Mouse (Mus musculus) small intestine, adult 2 months (tissue): ENCODE data around the gene Gsc2. TPM values are rescaled to one million over a fixed set of nuclear protein-coding genes. Genes with fewer than 3 reads are reported as not detected.

Experiments used
- H3K27ac ChIP-seq: fragments of 200-500 bp; 2 replicates; pipeline ENCODE4 v1.5.1; 2012; ENCODE audit warnings: low read depth, low read length, control low read depth, inconsistent platforms; ENCODE audit not compliant: insufficient read depth
- H3K27me3 ChIP-seq: fragments of 200-500 bp; 2 replicates; pipeline ENCODE4 v1.6.1; 2012; ENCODE audit warnings: mild to moderate bottlenecking, moderate library complexity, low read length, inconsistent platforms; ENCODE audit not compliant: control insufficient read depth, insufficient read depth
- H3K36me3 ChIP-seq: fragments of 200-500 bp; 2 replicates; pipeline ENCODE4 v1.6.1; 2012; ENCODE audit warnings: mild to moderate bottlenecking, low read length, control low read depth, inconsistent platforms; ENCODE audit not compliant: control insufficient read depth, insufficient read depth
- H3K4me1 ChIP-seq: fragments of 200-500 bp; 2 replicates; pipeline ENCODE4 v1.6.1; 2012; ENCODE audit warnings: low read length, inconsistent platforms, mixed read lengths; ENCODE audit not compliant: control insufficient read depth, insufficient read depth, insufficient read length
- H3K4me3 ChIP-seq: fragments of 200-500 bp; 2 replicates; pipeline ENCODE4 v1.5.1; 2012; ENCODE audit warnings: low read depth, mild to moderate bottlenecking, control low read depth, inconsistent platforms, low read length, moderate library complexity
- CTCF ChIP-seq: fragments of 200-500 bp; IDR thresholded peaks from 2 replicates; pipeline ENCODE4 v1.5.1; 2012; ENCODE audit warnings: low read depth, mild to moderate bottlenecking, control low read depth, inconsistent platforms, low read length, moderate library complexity, mixed read lengths; ENCODE audit not compliant: insufficient replicate concordance, insufficient read length; ENCODE audit errors: extremely low read depth
- POLR2A ChIP-seq: fragments of 200-500 bp; IDR thresholded peaks from 2 replicates; pipeline ENCODE4 v1.6.1; 2012; ENCODE audit warnings: low read depth, mild to moderate bottlenecking, control low read depth, inconsistent platforms, low read length, moderate library complexity
- WGBS: fragments of 180-500 bp; shearing (Covaris S2); methylation state at CpG from one replicate; pipeline ENCODE4 v1.1.7; 2018; 5-methylcytosine and 5-hydroxymethylcytosine counted together
- polyA plus RNA-seq: library from polyadenylated mRNA; depleted of rRNA; stranded (reverse); fragments of >200 nt; gene quantifications from 2 replicates; pipeline ENCODE4 v1.2.3, GENCODE M21; 2012; rRNA removed

Gene Gsc2
- polyA plus RNA-seq, 1 experiment, result not detected

DNA sequence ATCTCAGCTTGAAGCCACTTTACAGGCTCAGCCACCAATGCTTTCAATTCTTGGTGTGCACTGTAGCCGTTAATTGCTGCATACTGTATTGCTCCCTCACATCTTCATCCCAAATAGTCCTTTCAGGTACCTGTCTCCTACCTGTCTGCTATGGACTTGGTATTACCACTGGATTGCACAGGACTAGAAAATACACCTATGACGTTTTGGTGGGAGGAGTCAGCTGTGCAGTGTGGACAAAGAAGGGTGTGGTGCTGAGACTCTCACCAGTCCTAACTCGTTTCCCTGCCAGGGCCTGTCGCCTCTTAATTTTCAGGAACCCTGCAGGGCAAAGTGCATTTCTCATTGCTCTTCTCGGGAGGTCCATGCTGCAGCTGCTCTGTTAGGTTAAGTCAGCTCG, 49.1 kb downstream of the Gsc2 start:
- Histone ChIP-seq H3K36me3 (peaks cover 5% of the 10 kb centered on the region; the same call in 1 of the 2 replicates), H3K27me3 (no peaks in the 10 kb centered on the region), H3K27ac (no peak overlapping the region), H3K4me3 (no peak overlapping the region), H3K4me1 (peaks cover 19% of the 10 kb centered on the region)
- no peak for TF ChIP-seq CTCF
- no peak for TF ChIP-seq POLR2A
- 24% methylated on average over 6 of the region's 6 CpGs for WGBS

DNA sequence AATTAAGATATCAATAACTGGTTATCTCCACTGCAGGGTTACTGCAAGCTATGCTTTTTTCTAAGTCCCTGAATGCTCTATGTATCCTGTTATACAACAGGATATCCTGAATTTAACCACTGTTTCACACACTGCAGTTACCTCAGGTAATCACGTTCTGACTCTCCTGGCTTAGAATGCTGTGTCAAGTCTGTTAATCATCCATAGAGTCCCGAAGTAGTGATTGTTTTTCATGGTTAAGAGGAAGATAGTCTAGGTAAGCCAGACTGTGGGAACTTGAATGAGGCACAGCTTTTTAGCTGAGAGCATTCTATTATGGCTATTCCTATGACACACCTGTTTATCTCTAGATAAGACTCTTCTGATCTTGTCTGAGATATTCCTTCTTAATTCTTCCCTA, 49.6 kb downstream of the Gsc2 start:
- no peak overlapping the region for H3K4me3 ChIP-seq
- TF ChIP-seq CTCF (no peak), POLR2A (no peak)
- no peaks in the 10 kb centered on the region for H3K27me3 ChIP-seq
- H3K27ac ChIP-seq, result no peak overlapping the region
- H3K4me1 ChIP-seq, result peaks cover 18% of the 10 kb centered on the region
- WGBS, result 23% methylated on average over 2 of the region's 2 CpGs
- H3K36me3 ChIP-seq, result peaks cover 5% of the 10 kb centered on the region; the same call in 1 of the 2 replicates

Other genes starting within 250 kb of the Gsc2 start
- gene Med15, start 182.2 kb downstream of the Gsc2 start, polyA plus RNA-seq, result 101 and 194 TPM in 2 replicates
- gene Klhl22, start 155.4 kb downstream of the Gsc2 start, polyA plus RNA-seq, result 34.8 and 60.9 TPM in 2 replicates
- 27.7 and 33.2 TPM in 2 replicates for gene Scarf2, start 117.8 kb downstream of the Gsc2 start, polyA plus RNA-seq
- gene B830017H08Rik, start 81.9 kb downstream of the Gsc2 start, polyA plus RNA-seq, result not detected in 2 replicates
- 4.1 and 13.0 TPM in 2 replicates for gene Car15, start 76.7 kb downstream of the Gsc2 start, polyA plus RNA-seq
- gene Gm20518, start 23.4 kb downstream of the Gsc2 start, polyA plus RNA-seq, result 0.85 and 1.9 TPM in 2 replicates
- gene Tssk1, start 20.8 kb downstream of the Gsc2 start, polyA plus RNA-seq, result 0.08 TPM in 1 of 2 replicates, not detected in the other
- gene Dgcr2, start 16.5 kb downstream of the Gsc2 start, polyA plus RNA-seq, result 82.2 and 152 TPM in 2 replicates
- gene Tssk2, start 16.4 kb downstream of the Gsc2 start, polyA plus RNA-seq, result not detected in 2 replicates
- gene Ess2, start 3.7 kb downstream of the Gsc2 start, polyA plus RNA-seq, result 6.6 and 15.8 TPM in 2 replicates
- 204 and 328 TPM in 2 replicates for gene Slc25a1, start 13.2 kb upstream of the Gsc2 start, polyA plus RNA-seq
- not detected in 2 replicates for gene Vpreb2, start 65.4 kb upstream of the Gsc2 start, polyA plus RNA-seq
- gene Dgcr6, start 137.8 kb upstream of the Gsc2 start, polyA plus RNA-seq, result 50.0 and 147 TPM in 2 replicates
- 26.1 and 89.7 TPM in 2 replicates for gene Prodh, start 175.1 kb upstream of the Gsc2 start, polyA plus RNA-seq
- gene Rtn4r, start 212.6 kb upstream of the Gsc2 start, polyA plus RNA-seq, result 8.4 and 21.9 TPM in 2 replicates